Mouse (Mus musculus): ENCODE measurements around the gene Chkb.

GRCm38 (mm10) chr15:89426716-89427115 lies 3.0 kb downstream of the Chkb start:
- TF ChIP-seq EP300 (IDR thresholded peaks at IDR 0.05; ENCODE audit: low read depth) (no peak), CTCF (IDR thresholded peaks at IDR 0.05; ENCODE audit: low read depth) (no peak)

All from liver, postnatal 0 days (tissue).